Mouse (Mus musculus): Measurements from ENCODE around the gene Nutf2-ps1. TPM values are rescaled to one million over a fixed set of nuclear protein-coding genes. Genes with fewer than 3 reads are reported as not detected.

The Nutf2-ps1 gene
- total and polyA plus RNA-seq, 3 experiments, result 50.8 to 509 (median 220) TPM

GRCm38 (mm10) chr19:53554402-53554801, 34.5 kb downstream of the Nutf2-ps1 start:
- H3K79me2 ChIP-seq (replicated peaks; ENCODE audit: control insufficient read depth, extremely low read depth, insufficient read depth, poor library complexity, severe bottlenecking), result no peaks in the 10 kb centered on the region
- no peak overlapping the region for H3K9ac ChIP-seq (ENCODE audit: insufficient read depth, low read depth)
- H3K36me3 ChIP-seq (replicated peaks in 1 of 2; ENCODE audit: control insufficient read depth in 1 of 2, insufficient read depth in 1 of 2, low read length in 1 of 2), result no peaks in the 10 kb centered on the region
- H3K4me3 ChIP-seq (replicated peaks in 1 of 3; ENCODE audit: low read depth in 2 of 3, low read length in 2 of 3, poor library complexity in 1 of 3), result no peak overlapping the region
- dilution Hi-C loops (cut with MboI; ENCODE audit: extremely low pct_ligation_motif_present, extremely low pct_unique_long_range_greater_than_20kb, low sequenced_read_pairs) (no loop called here), in situ Hi-C loops (cut with MboI; ENCODE audit: low pct_ligation_motif_present, low pct_unique_long_range_greater_than_20kb, low sequenced_read_pairs) (no loop called here)
- no peaks in the 10 kb centered on the region for H3K27me3 ChIP-seq (replicated peaks)
- no peak overlapping the region for H3K27ac ChIP-seq (ENCODE audit: insufficient read depth, low read depth)
- H3K4me2 ChIP-seq (ENCODE audit: insufficient read depth, low read depth, poor library complexity, severe bottlenecking), result no peak overlapping the region
- no peaks in the 10 kb centered on the region for H3K9me3 ChIP-seq (replicated peaks; ENCODE audit: low read length)
- DNase-seq (ENCODE audit: extremely low read depth), result no peak
- no peak for TF ChIP-seq JUN (IDR thresholded peaks at IDR 0.05; ENCODE audit: insufficient read depth, low read depth, low read length)
- no peak for TF ChIP-seq USF1 (IDR thresholded peaks at IDR 0.05; ENCODE audit: low read depth, low read length)
- TF ChIP-seq GABPA (IDR thresholded peaks at IDR 0.05; ENCODE audit: insufficient replicate concordance, low read depth, low read length), result no peak
- TF ChIP-seq TBP (conservative IDR thresholded peaks at IDR 0.05; ENCODE audit: low read depth, low read length), result no peak
- TF ChIP-seq ELF1 (IDR thresholded peaks at IDR 0.05; ENCODE audit: low read depth, low read length), result no peak
- peaks cover 8 to 20% of the 10 kb centered on the region in 2 experiments for H3K4me1 ChIP-seq (ENCODE audit: control insufficient read depth in 1 of 2, insufficient read depth in 2 of 2)

GRCm38 (mm10) chr19:53552795-53553194, 36.1 kb downstream of the Nutf2-ps1 start:
- Histone ChIP-seq H3K27ac (ENCODE audit: insufficient read depth, low read depth) (no peak overlapping the region), H3K4me1 (ENCODE audit: control insufficient read depth in 1 of 2, insufficient read depth in 2 of 2) (peaks cover 8 to 21% of the 10 kb centered on the region in 2 experiments), H3K4me3 (replicated peaks in 1 of 3; ENCODE audit: low read depth in 2 of 3, low read length in 2 of 3, poor library complexity in 1 of 3) (no peak overlapping the region), H3K36me3 (replicated peaks in 1 of 2; ENCODE audit: control insufficient read depth in 1 of 2, insufficient read depth in 1 of 2, low read length in 1 of 2) (no peaks in the 10 kb centered on the region), H3K9ac (ENCODE audit: insufficient read depth, low read depth) (no peak overlapping the region), H3K4me2 (ENCODE audit: insufficient read depth, low read depth, poor library complexity, severe bottlenecking) (no peak overlapping the region), H3K9me3 (replicated peaks; ENCODE audit: low read length) (no peaks in the 10 kb centered on the region), H3K79me2 (replicated peaks; ENCODE audit: control insufficient read depth, extremely low read depth, insufficient read depth, poor library complexity, severe bottlenecking) (no peaks in the 10 kb centered on the region), H3K27me3 (replicated peaks) (no peaks in the 10 kb centered on the region)
- TF ChIP-seq MAFK (IDR thresholded peaks at IDR 0.05; ENCODE audit: insufficient replicate concordance, low read length) (peak; percentile 79; the same call in 1 of the 2 replicates), POLR2A (IDR thresholded peaks at IDR 0.05; ENCODE audit: low read depth, low read length) (no peak)
- no peak for DNase-seq (ENCODE audit: extremely low read depth)
- in situ Hi-C loops (cut with MboI; ENCODE audit: low pct_ligation_motif_present, low pct_unique_long_range_greater_than_20kb, low sequenced_read_pairs), result no loop called here
- dilution Hi-C loops (cut with MboI; ENCODE audit: extremely low pct_ligation_motif_present, extremely low pct_unique_long_range_greater_than_20kb, low sequenced_read_pairs), result no loop called here

DNA sequence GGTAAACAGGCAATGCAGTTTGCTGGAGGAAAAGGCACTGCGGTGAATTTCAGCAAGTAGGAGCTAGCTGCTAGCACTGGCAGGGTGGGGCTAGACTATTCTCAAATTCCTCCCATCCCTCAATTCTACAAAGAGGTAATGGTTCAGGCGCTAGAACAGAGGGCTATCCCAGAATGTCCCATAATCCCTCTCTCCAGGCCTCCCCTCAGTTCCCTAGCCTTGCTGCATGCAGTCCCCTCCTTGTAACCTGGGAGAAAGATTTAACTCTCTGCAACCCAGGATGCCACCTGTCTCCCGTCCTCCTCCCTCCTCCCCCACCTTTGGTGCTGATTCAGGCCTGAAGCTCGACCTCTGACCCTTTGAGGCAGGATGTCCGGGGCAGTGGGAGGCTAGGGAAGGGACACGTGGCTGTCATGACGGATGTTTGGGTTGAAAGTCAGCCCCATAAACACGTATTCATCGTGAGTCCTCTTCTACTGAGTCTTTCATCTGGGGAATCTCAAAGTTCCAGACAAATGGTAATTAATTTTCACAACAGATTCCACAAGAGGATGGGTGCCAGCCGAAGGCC, 36.6 kb downstream of the Nutf2-ps1 start:
- Histone ChIP-seq H3K79me2 (replicated peaks; ENCODE audit: control insufficient read depth, extremely low read depth, insufficient read depth, poor library complexity, severe bottlenecking) (no peaks in the 10 kb centered on the region), H3K4me2 (ENCODE audit: insufficient read depth, low read depth, poor library complexity, severe bottlenecking) (no peak overlapping the region), H3K27ac (ENCODE audit: insufficient read depth, low read depth) (no peak overlapping the region), H3K9ac (ENCODE audit: insufficient read depth, low read depth) (no peak overlapping the region), H3K4me1 (ENCODE audit: control insufficient read depth in 1 of 2, insufficient read depth in 2 of 2) (peaks cover 8 to 26% of the 10 kb centered on the region in 2 experiments), H3K27me3 (replicated peaks) (no peaks in the 10 kb centered on the region), H3K4me3 (replicated peaks in 1 of 3; ENCODE audit: low read depth in 2 of 3, low read length in 2 of 3, poor library complexity in 1 of 3) (no peak overlapping the region), H3K36me3 (replicated peaks in 1 of 2; ENCODE audit: control insufficient read depth in 1 of 2, insufficient read depth in 1 of 2, low read length in 1 of 2) (no peaks in the 10 kb centered on the region), H3K9me3 (replicated peaks; ENCODE audit: low read length) (no peaks in the 10 kb centered on the region)
- in situ Hi-C loops (cut with MboI; ENCODE audit: low pct_ligation_motif_present, low pct_unique_long_range_greater_than_20kb, low sequenced_read_pairs), result no loop called here
- no peak for DNase-seq (ENCODE audit: extremely low read depth)
- dilution Hi-C loops (cut with MboI; ENCODE audit: extremely low pct_ligation_motif_present, extremely low pct_unique_long_range_greater_than_20kb, low sequenced_read_pairs), result no loop called here
- TF ChIP-seq ZNF384 (IDR thresholded peaks at IDR 0.05; ENCODE audit: low read depth, low read length), result no peak
- no peak for TF ChIP-seq SIN3A (IDR thresholded peaks at IDR 0.05; ENCODE audit: low read length)
- no peak for TF ChIP-seq ETS1 (conservative IDR thresholded peaks at IDR 0.05; ENCODE audit: low read depth, low read length)
- TF ChIP-seq CHD2 (IDR thresholded peaks at IDR 0.05; ENCODE audit: low read length), result no peak
- no peak for TF ChIP-seq JUND (conservative IDR thresholded peaks at IDR 0.05; ENCODE audit: low read depth, low read length)
